Mouse (Mus musculus): ENCODE measurements around the gene Sgcb. TPM values are rescaled to one million over a fixed set of nuclear protein-coding genes. Genes with fewer than 3 reads are reported as not detected.

Sgcb gene
- 7.7 and 10.5 TPM in 2 replicates for polyA plus RNA-seq (2012; rRNA removed)

- WGBS: under 1% methylated on average over 62 of the region's 62 CpGs
- no peak; the same call in 1 of the 2 replicates for TF ChIP-seq POLR2A (IDR thresholded peaks at IDR 0.05; ENCODE audit: borderline replicate concordance, extremely low read depth, low read depth, low read length)
- peaks cover 12% of the 10 kb centered on the region for H3K4me1 ChIP-seq (ENCODE audit: control insufficient read depth, insufficient read depth, low read length)
- H3K4me3 ChIP-seq (replicated peaks; ENCODE audit: extremely low read depth, low read depth, low read length): peak within 1 kb of the TSS; percentile 90
- DNase-seq: peak; percentile 83
These were observed at the start of gene Sgcb for GRCm38 (mm10) chr5:73647261-73647900. TSS of gene Sgcb (minus strand) at chr5:73647790.

- Histone ChIP-seq H3K4me1 (ENCODE audit: control insufficient read depth, insufficient read depth, low read length) (no peaks in the 10 kb centered on the region), H3K4me3 (replicated peaks; ENCODE audit: extremely low read depth, low read depth, low read length) (no peak overlapping the region)
- 75% methylated on average over 4 of the region's 4 CpGs for WGBS
- DNase-seq: no peak
- TF ChIP-seq CTCF (IDR thresholded peaks at IDR 0.05; ENCODE audit: insufficient read depth, low read length) (no peak), POLR2A (IDR thresholded peaks at IDR 0.05; ENCODE audit: borderline replicate concordance, extremely low read depth, low read depth, low read length) (no peak)
These were observed 46.8 kb upstream of the Sgcb start for GRCm38 (mm10) chr5:73694254-73695015.

- WGBS: 73% methylated on average over 1 of the region's 1 CpGs
- TF ChIP-seq POLR2A (IDR thresholded peaks at IDR 0.05; ENCODE audit: borderline replicate concordance, extremely low read depth, low read depth, low read length): no peak
- TF ChIP-seq CTCF (IDR thresholded peaks at IDR 0.05; ENCODE audit: insufficient read depth, low read length): no peak
- no peak for DNase-seq
- Histone ChIP-seq H3K4me3 (replicated peaks; ENCODE audit: extremely low read depth, low read depth, low read length) (no peak overlapping the region), H3K4me1 (ENCODE audit: control insufficient read depth, insufficient read depth, low read length) (no peaks in the 10 kb centered on the region)
These were observed 46.2 kb upstream of the Sgcb start for GRCm38 (mm10) chr5:73693778-73694177.

- 56% methylated on average over 15 of the region's 15 CpGs for WGBS
- DNase-seq: no peak
- no peak for TF ChIP-seq POLR2A (IDR thresholded peaks at IDR 0.05; ENCODE audit: borderline replicate concordance, extremely low read depth, low read depth, low read length)
- no peak for TF ChIP-seq CTCF (IDR thresholded peaks at IDR 0.05; ENCODE audit: insufficient read depth, low read length)
- H3K4me3 ChIP-seq (replicated peaks; ENCODE audit: extremely low read depth, low read depth, low read length): no peak overlapping the region
- no peaks in the 10 kb centered on the region; the same call in 1 of the 2 replicates for H3K4me1 ChIP-seq (ENCODE audit: control insufficient read depth, insufficient read depth, low read length)
These were observed 44.3 kb upstream of the Sgcb start for GRCm38 (mm10) chr5:73691723-73692520.

DNA sequence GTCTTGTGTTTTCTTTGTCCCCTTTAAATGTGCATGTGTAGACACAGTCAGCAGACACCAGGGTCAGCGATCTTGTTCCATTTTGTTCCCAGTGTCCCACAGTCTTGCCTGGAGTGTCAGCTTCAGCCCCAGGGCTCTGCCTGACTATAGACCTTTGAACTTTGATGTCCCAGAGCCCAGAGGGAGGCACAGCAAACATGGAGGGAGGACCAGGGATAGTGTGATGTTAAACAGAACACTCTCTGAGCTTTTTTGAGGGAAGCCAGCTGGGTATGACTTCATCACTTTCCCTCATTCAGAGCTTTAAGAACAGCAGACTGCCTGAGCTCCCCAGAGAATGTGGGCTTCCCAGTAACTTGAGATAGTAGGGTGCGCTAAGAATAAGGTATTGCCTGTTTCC, 42.6 kb upstream of the Sgcb start:
- 56% methylated on average over 2 of the region's 2 CpGs for WGBS
- no peak for DNase-seq

DNA sequence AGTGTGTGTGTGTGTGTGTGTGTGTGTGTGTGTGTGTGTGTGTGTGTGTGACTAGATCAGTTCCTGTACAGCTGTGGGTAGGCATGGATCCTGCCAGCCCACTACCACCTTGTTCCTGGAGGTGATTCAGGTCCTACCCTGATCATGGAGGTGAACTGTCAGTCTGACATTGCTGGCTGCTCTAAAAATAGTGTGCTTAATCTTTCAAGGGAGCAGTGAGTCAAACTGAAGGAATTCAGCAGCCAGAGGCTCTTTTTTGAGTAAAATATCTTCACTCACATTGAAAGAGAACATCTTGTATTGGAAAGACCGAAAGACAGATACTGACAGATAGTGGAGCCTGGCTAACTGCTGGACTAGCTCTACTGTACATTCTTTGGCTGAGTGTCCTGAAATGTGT, 41.0 kb upstream of the Sgcb start:
- 72% methylated on average over 1 of the region's 1 CpGs for WGBS
- Histone ChIP-seq H3K4me3 (replicated peaks; ENCODE audit: extremely low read depth, low read depth, low read length) (no peak overlapping the region), H3K4me1 (ENCODE audit: control insufficient read depth, insufficient read depth, low read length) (no peaks in the 10 kb centered on the region; the same call in 1 of the 2 replicates)
- no peak for DNase-seq
- TF ChIP-seq CTCF (IDR thresholded peaks at IDR 0.05; ENCODE audit: insufficient read depth, low read length) (no peak), POLR2A (IDR thresholded peaks at IDR 0.05; ENCODE audit: borderline replicate concordance, extremely low read depth, low read depth, low read length) (no peak)

More for the DNA sequence above, 42.6 kb upstream of the Sgcb start:
- TF ChIP-seq POLR2A (IDR thresholded peaks at IDR 0.05; ENCODE audit: borderline replicate concordance, extremely low read depth, low read depth, low read length) (no peak), CTCF (IDR thresholded peaks at IDR 0.05; ENCODE audit: insufficient read depth, low read length) (no peak)
- Histone ChIP-seq H3K4me1 (ENCODE audit: control insufficient read depth, insufficient read depth, low read length) (no peaks in the 10 kb centered on the region; the same call in 1 of the 2 replicates), H3K4me3 (replicated peaks; ENCODE audit: extremely low read depth, low read depth, low read length) (no peak overlapping the region)

GRCm38 (mm10) chr5:73686149-73686548, 38.6 kb upstream of the Sgcb start:
- no peak for DNase-seq
- Histone ChIP-seq H3K4me1 (ENCODE audit: control insufficient read depth, insufficient read depth, low read length) (no peaks in the 10 kb centered on the region; the same call in 1 of the 2 replicates), H3K4me3 (replicated peaks; ENCODE audit: extremely low read depth, low read depth, low read length) (no peak overlapping the region)
- WGBS: 10% methylated on average over 4 of the region's 4 CpGs
- TF ChIP-seq CTCF (IDR thresholded peaks at IDR 0.05; ENCODE audit: insufficient read depth, low read length): 0 out of 2 replicates have a peak, but pooled peaks have one; percentile 9
- no peak for TF ChIP-seq POLR2A (IDR thresholded peaks at IDR 0.05; ENCODE audit: borderline replicate concordance, extremely low read depth, low read depth, low read length)

DNA sequence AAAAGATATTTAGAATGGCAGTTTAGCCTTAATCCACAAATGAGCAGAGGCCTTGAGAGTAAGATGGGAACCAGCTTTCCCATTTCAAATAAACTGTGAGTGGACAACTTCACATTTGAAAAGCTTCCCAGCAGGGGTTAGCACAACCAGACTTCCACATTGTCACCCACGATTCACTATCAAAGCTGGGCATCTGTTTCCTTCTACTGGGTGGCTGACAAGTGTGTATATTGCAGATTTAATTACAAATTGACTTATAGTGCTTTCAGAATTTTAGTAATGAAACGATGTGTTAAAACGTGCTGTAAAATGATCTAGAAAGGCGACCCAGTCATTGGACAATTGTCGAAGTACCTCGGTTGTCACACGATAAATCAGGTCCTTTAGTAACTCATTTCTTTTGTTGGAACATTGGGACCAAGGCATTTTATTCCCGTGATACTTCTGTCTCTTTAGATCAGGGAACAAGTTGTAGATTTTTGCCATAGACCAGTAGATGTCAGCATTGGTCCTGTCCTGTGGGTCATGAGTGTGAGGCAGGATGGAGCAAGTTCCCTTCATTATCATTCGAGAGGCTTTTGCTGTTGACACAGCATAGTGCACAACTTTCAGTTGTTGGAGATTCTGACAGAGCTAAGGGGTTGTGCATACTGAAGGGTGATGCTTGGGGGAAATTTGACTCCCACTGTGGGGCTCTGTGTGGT, 36.3 kb upstream of the Sgcb start:
- H3K4me1 ChIP-seq (ENCODE audit: control insufficient read depth, insufficient read depth, low read length): no peaks in the 10 kb centered on the region; the same call in 1 of the 2 replicates
- H3K4me3 ChIP-seq (replicated peaks; ENCODE audit: extremely low read depth, low read depth, low read length): no peak overlapping the region
- no peak for DNase-seq
- TF ChIP-seq CTCF (IDR thresholded peaks at IDR 0.05; ENCODE audit: insufficient read depth, low read length): no peak
- no peak for TF ChIP-seq POLR2A (IDR thresholded peaks at IDR 0.05; ENCODE audit: borderline replicate concordance, extremely low read depth, low read depth, low read length)
- WGBS: 56% methylated on average over 9 of the region's 9 CpGs

DNA sequence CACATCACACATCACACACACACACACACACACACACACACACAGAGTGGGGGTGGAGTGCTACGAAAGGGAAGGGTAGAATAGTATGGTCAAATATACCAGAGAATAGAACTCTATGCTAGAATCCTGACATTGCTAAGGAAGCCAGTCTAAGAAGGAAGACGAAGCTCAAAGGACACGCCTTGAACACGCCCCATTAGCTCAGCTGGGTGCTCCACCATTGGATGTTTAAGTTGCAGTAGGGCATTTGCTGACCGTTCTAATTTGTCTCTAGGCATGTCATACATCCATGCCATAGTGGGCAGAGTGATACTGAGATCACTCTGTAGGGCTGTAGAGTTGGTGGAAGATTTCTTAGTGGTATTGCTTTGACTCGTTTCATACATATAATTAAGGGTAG, 35.6 kb upstream of the Sgcb start:
- WGBS: 74% methylated on average over 6 of the region's 6 CpGs
- TF ChIP-seq CTCF (IDR thresholded peaks at IDR 0.05; ENCODE audit: insufficient read depth, low read length) (no peak), POLR2A (IDR thresholded peaks at IDR 0.05; ENCODE audit: borderline replicate concordance, extremely low read depth, low read depth, low read length) (no peak)
- Histone ChIP-seq H3K4me1 (ENCODE audit: control insufficient read depth, insufficient read depth, low read length) (no peaks in the 10 kb centered on the region; the same call in 1 of the 2 replicates), H3K4me3 (replicated peaks; ENCODE audit: extremely low read depth, low read depth, low read length) (no peak overlapping the region)
- no peak for DNase-seq

Data from lung, adult 2 months (tissue).